Comparison of ENCODE assay signal across 16 mouse cellular contexts in the genomic region with DNA sequence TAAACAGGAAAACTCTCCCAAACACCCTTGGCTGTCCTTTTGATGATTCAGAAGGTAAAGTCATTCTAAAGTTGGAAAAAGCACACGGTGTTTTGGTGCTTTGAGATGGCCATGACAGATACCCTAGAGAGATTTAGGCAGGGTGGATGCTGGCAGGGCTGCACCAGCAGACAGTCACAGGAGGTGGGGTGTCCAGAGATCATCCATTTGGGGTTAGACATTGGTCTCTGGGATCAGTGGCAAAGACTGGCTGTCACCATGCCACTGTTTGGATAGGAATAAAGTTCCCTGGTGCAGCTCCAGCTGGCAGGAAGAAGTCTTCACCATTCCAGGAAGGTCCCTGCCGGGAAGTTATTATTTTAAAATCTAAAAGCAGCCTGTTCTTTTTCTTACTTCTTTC. TPM values are rescaled to one million over a fixed set of nuclear protein-coding genes. Genes with fewer than 3 reads are reported as not detected.
DNase-seq lines count a peak whose midpoint lies in the region; ATAC-seq lines count a peak whose summit lies in the region.
"Had no signal": no experiment of that assay in that cellular context is flagged by ENCODE, and none has a peak within 500 bp of the region (broad histone marks: within the 10 kb centered on the region; RNA-seq: fewer than 3 reads in every experiment).

No protein-coding gene starts in this region.

- ATAC-seq in hindbrain, embryonic 13.5 days (ENCODE audit: low FRiP score) = no peak
- no peak for ATAC-seq in intestine, embryonic 15.5 days

- peaks cover 24% of the 10 kb centered on the region for H3K4me1 ChIP-seq in heart, embryonic 10.5 days
- H3K4me1 ChIP-seq in hindbrain, embryonic 13.5 days (replicated peaks) = peaks cover 56% of the 10 kb centered on the region
- H3K4me1 ChIP-seq in intestine, embryonic 15.5 days (replicated peaks) = peaks cover 4% of the 10 kb centered on the region
- H3K4me1 ChIP-seq: liver, embryonic 15.5 days had no signal

- no peak overlapping the region for H3K9ac ChIP-seq in hindbrain, embryonic 13.5 days
- H3K9ac ChIP-seq in intestine, embryonic 15.5 days = no peak overlapping the region
- H3K9ac ChIP-seq: liver, embryonic 15.5 days had no signal

- H3K27me3 ChIP-seq in heart, embryonic 10.5 days (ENCODE audit: insufficient read depth, poor library complexity, severe bottlenecking) = no peaks in the 10 kb centered on the region
- no peaks in the 10 kb centered on the region for H3K27me3 ChIP-seq in hindbrain, embryonic 13.5 days
- H3K27me3 ChIP-seq in intestine, embryonic 15.5 days (replicated peaks) = no peaks in the 10 kb centered on the region

- no peaks in the 10 kb centered on the region for H3K36me3 ChIP-seq in heart, embryonic 10.5 days
- H3K36me3 ChIP-seq in hindbrain, embryonic 13.5 days = no peaks in the 10 kb centered on the region
- H3K36me3 ChIP-seq in intestine, embryonic 15.5 days = no peaks in the 10 kb centered on the region
- H3K36me3 ChIP-seq: liver, embryonic 15.5 days had no signal

- H3K27ac ChIP-seq in heart, embryonic 10.5 days = no peak overlapping the region
- peak overlapping the region; percentile 86 for H3K27ac ChIP-seq in hindbrain, embryonic 13.5 days
- no peak overlapping the region for H3K27ac ChIP-seq in intestine, embryonic 15.5 days
- H3K27ac ChIP-seq: liver, embryonic 15.5 days had no signal

- no peak overlapping the region for H3K4me3 ChIP-seq in heart, embryonic 10.5 days
- H3K4me3 ChIP-seq in hindbrain, embryonic 13.5 days = no peak overlapping the region
- no peak overlapping the region for H3K4me3 ChIP-seq in intestine, embryonic 15.5 days (replicated peaks)
- H3K4me3 ChIP-seq: liver, embryonic 15.5 days had no signal

- peak; percentile 45 for DNase-seq in adrenal gland, adult 2 months
- no peak for DNase-seq in adrenal gland, postnatal 25 days
- DNase-seq in heart, adult 18-20 months = peak; percentile 15 to 38
- DNase-seq in heart, embryonic 10.5 days (ENCODE audit: low spot score) = no peak
- DNase-seq in CD4-positive helper T cell, adult 2 months (ENCODE audit: low read depth, low spot score) = peak; percentile 4
- DNase-seq in ovary, postnatal 14 days (ENCODE audit: low spot score) = no peak
- DNase-seq: embryo, embryonic 11 days; kidney, postnatal 10 days; spleen, adult 18-20 months; thymus, adult 2 months had no signal

- WGBS in heart, embryonic 10.5 days = 50% methylated on average over 2 of the region's 2 CpGs
- WGBS in hindbrain, embryonic 13.5 days = 15% methylated on average over 2 of the region's 2 CpGs
- WGBS in intestine, embryonic 15.5 days = 51% methylated on average over 2 of the region's 2 CpGs

- no peaks in the 10 kb centered on the region for H3K9me3 ChIP-seq in heart, embryonic 10.5 days
- no peaks in the 10 kb centered on the region for H3K9me3 ChIP-seq in hindbrain, embryonic 13.5 days
- no peaks in the 10 kb centered on the region for H3K9me3 ChIP-seq in intestine, embryonic 15.5 days
- H3K9me3 ChIP-seq: liver, embryonic 15.5 days had no signal

- H3K4me2 ChIP-seq in hindbrain, embryonic 13.5 days = no peak overlapping the region
- no peak overlapping the region for H3K4me2 ChIP-seq in intestine, embryonic 15.5 days (replicated peaks)
- H3K4me2 ChIP-seq: liver, embryonic 15.5 days had no signal

RNA-seq across cellular contexts. Expression of gene Ildr2, which starts 24.8 kb away (rescaled TPM):
- 10 to 100 TPM in 1 of 2 experiments, 1 to 10 TPM in 1; 3.1 to 11.2 TPM for total RNA-seq in adrenal gland, adult 2 months (2021)
- polyA plus RNA-seq in adrenal gland, adult 2 months (2012; rRNA removed) = 2.0 and 3.6 TPM in 2 replicates
- 3.2 and 4.6 TPM in 2 replicates for total RNA-seq in adrenal gland, postnatal 25 days (2021)
- total RNA-seq in heart, adult 18-20 months (2021) = 1 to 10 TPM; 2.2 to 3.8 TPM
- 1.4 and 1.5 TPM in 2 replicates for polyA plus RNA-seq in heart, embryonic 10.5 days (2016; fragmentation: Nextera tagmentation; extraction: Ambion mirVana)
- 3.5 and 3.6 TPM in 2 replicates for polyA plus RNA-seq in hindbrain, embryonic 13.5 days (2015; fragmentation: Nextera tagmentation; extraction: Ambion mirVana)
- polyA plus RNA-seq in intestine, embryonic 15.5 days (2015; fragmentation: Nextera tagmentation; extraction: Ambion mirVana) = 0.67 and 0.81 TPM in 2 replicates
- total RNA-seq: megakaryocyte progenitor cell, adult 5-6 weeks; MEL had no signal

RNA-seq across cellular contexts. Expression of gene Mael, which starts 40.2 kb away (rescaled TPM):
- total RNA-seq in adrenal gland, adult 2 months (2021) = not detected
- not detected in 2 replicates for polyA plus RNA-seq in adrenal gland, adult 2 months (2012; rRNA removed)
- not detected in 2 replicates for total RNA-seq in adrenal gland, postnatal 25 days (2021)
- not detected for total RNA-seq in heart, adult 18-20 months (2021)
- 0.09 and 0.11 TPM in 2 replicates for polyA plus RNA-seq in heart, embryonic 10.5 days (2016; fragmentation: Nextera tagmentation; extraction: Ambion mirVana)
- polyA plus RNA-seq in hindbrain, embryonic 13.5 days (2015; fragmentation: Nextera tagmentation; extraction: Ambion mirVana) = not detected in 2 replicates
- polyA plus RNA-seq in intestine, embryonic 15.5 days (2015; fragmentation: Nextera tagmentation; extraction: Ambion mirVana) = not detected in 2 replicates
- total RNA-seq: heart, postnatal 14 days; megakaryocyte progenitor cell, adult 5-6 weeks; MEL had no signal

Comparison
In these comparisons a context has a peak if more than half of its experiments do, and no peak if none do; other contexts are left out.
1. DNase-seq: peak in adrenal gland, adult 2 months (single experiment), heart, adult 18-20 months (2 of 2) and CD4-positive helper T cell, adult 2 months (single experiment); none in adrenal gland, postnatal 25 days (single experiment), heart, embryonic 10.5 days (single experiment) and ovary, postnatal 14 days (single experiment).